Mouse (Mus musculus) C2C12 (cell line): ENCODE data around the gene 4930404N11Rik.

Source experiments
- CEBPB ChIP-seq: IDR thresholded peaks from one replicate; pipeline ENCODE4 v1.6.1; 2011; ENCODE audit warnings: low read depth, mild to moderate bottlenecking, control low read depth, moderate library complexity
- CTCF ChIP-seq: IDR thresholded peaks from one replicate; pipeline ENCODE4 v1.5.1; 2011; ENCODE audit not compliant: control insufficient read depth, insufficient read depth, insufficient read length
- FOSL1 ChIP-seq: IDR thresholded peaks from one replicate; pipeline ENCODE4 v1.8.0; 2011; ENCODE audit warnings: mild to moderate bottlenecking, low read length; ENCODE audit not compliant: poor library complexity, insufficient read depth, severe bottlenecking
- MAX ChIP-seq: IDR thresholded peaks from one replicate; pipeline ENCODE4 v1.6.1; 2011; ENCODE audit warnings: mild to moderate bottlenecking, control low read depth
- MYOD1 ChIP-seq: IDR thresholded peaks from one replicate; pipeline ENCODE4 v1.6.1; 2011; ENCODE audit warnings: low read depth; ENCODE audit not compliant: control insufficient read depth, insufficient read length
- MYOG ChIP-seq: IDR thresholded peaks from one replicate; pipeline ENCODE4 v1.6.1; 2011; ENCODE audit not compliant: control insufficient read depth, insufficient read length; ENCODE audit errors: extremely low read depth
- USF1 ChIP-seq: IDR thresholded peaks from one replicate; pipeline ENCODE4 v1.6.1; 2011; ENCODE audit warnings: low read depth, mild to moderate bottlenecking, control low read depth, moderate library complexity

- TF ChIP-seq CTCF = no peak
- TF ChIP-seq MAX = no peak
- no peak for TF ChIP-seq USF1
- TF ChIP-seq CEBPB = no peak
- no peak for TF ChIP-seq MYOG
- no peak for TF ChIP-seq FOSL1
- no peak for TF ChIP-seq MYOD1
These were observed 22.1 kb upstream of the 4930404N11Rik start for GRCm38 (mm10) chr10:81387716-81388115.
